9 mouse cellular contexts compared by ENCODE assay signal in genomic region chr7:127121061-127121910, GRCm38 (mm10). TPM values are rescaled to one million over a fixed set of nuclear protein-coding genes. Genes with fewer than 3 reads are reported as not detected.
DNase-seq lines count a peak whose midpoint lies in the region; ATAC-seq and TF ChIP-seq lines count a peak whose summit lies in the region.
"Had no signal": no experiment of that assay in that cellular context is flagged by ENCODE, and none has a peak within 500 bp of the region (broad histone marks: within the 10 kb centered on the region; RNA-seq: fewer than 3 reads in every experiment).

No protein-coding gene starts in this region.

- no peaks in the 10 kb centered on the region for H3K36me3 ChIP-seq in heart, embryonic 15.5 days
- H3K36me3 ChIP-seq in heart, adult 2 months (ENCODE audit: control insufficient read depth, insufficient read depth, low read length): no peaks in the 10 kb centered on the region
- no peaks in the 10 kb centered on the region for H3K36me3 ChIP-seq in embryonic facial prominence, embryonic 10.5 days (replicated peaks)
- no peaks in the 10 kb centered on the region for H3K36me3 ChIP-seq in kidney, embryonic 16.5 days (ENCODE audit: insufficient read depth, low read length)
- H3K36me3 ChIP-seq in midbrain, embryonic 13.5 days: no peaks in the 10 kb centered on the region
- H3K36me3 ChIP-seq: hindbrain, embryonic 15.5 days had no signal

- WGBS in heart, embryonic 15.5 days: 23% methylated on average over 21 of the region's 21 CpGs
- 33% methylated on average over 21 of the region's 21 CpGs for WGBS in heart, adult 2 months
- 7% methylated on average over 21 of the region's 21 CpGs for WGBS in embryonic facial prominence, embryonic 10.5 days
- WGBS in kidney, embryonic 16.5 days: 15% methylated on average over 21 of the region's 21 CpGs
- WGBS in midbrain, embryonic 13.5 days: 7% methylated on average over 21 of the region's 21 CpGs

- no peak for TF ChIP-seq CTCF in heart, adult 2 months (IDR thresholded peaks at IDR 0.05)

- H3K27ac ChIP-seq in heart, embryonic 15.5 days: no peak overlapping the region
- H3K27ac ChIP-seq in heart, adult 2 months: no peak overlapping the region
- H3K27ac ChIP-seq in embryonic facial prominence, embryonic 10.5 days (replicated peaks): peak overlapping the region; percentile 36
- peak overlapping the region; percentile 67 for H3K27ac ChIP-seq in kidney, embryonic 16.5 days (ENCODE audit: low read length)
- no peak overlapping the region for H3K27ac ChIP-seq in midbrain, embryonic 13.5 days
- H3K27ac ChIP-seq: hindbrain, embryonic 15.5 days had no signal

- H3K4me3 ChIP-seq in heart, embryonic 15.5 days: 0 out of 2 replicates have a peak overlapping the region, but pooled peaks have one; percentile 4
- H3K4me3 ChIP-seq in heart, adult 2 months: no peak overlapping the region
- peak overlapping the region; percentile 45 for H3K4me3 ChIP-seq in embryonic facial prominence, embryonic 10.5 days
- H3K4me3 ChIP-seq in kidney, embryonic 16.5 days (ENCODE audit: low read length): peak overlapping the region; percentile 25
- no peak overlapping the region for H3K4me3 ChIP-seq in midbrain, embryonic 13.5 days (replicated peaks)
- H3K4me3 ChIP-seq: hindbrain, embryonic 15.5 days had no signal

- H3K27me3 ChIP-seq in heart, embryonic 15.5 days: peaks cover 7% of the 10 kb centered on the region; the same call in 1 of the 2 replicates
- H3K27me3 ChIP-seq in heart, adult 2 months (ENCODE audit: control insufficient read depth, insufficient read depth, low read length): no peaks in the 10 kb centered on the region; the same call in 1 of the 2 replicates
- peaks cover 40% of the 10 kb centered on the region for H3K27me3 ChIP-seq in embryonic facial prominence, embryonic 10.5 days (replicated peaks; ENCODE audit: low read depth, poor library complexity, severe bottlenecking)
- H3K27me3 ChIP-seq in kidney, embryonic 16.5 days (ENCODE audit: insufficient read depth, low read length): 0 out of 2 replicates have a peak, but pooled peaks cover 11% of the 10 kb centered on the region
- H3K27me3 ChIP-seq in midbrain, embryonic 13.5 days: peaks cover 37% of the 10 kb centered on the region

- TF ChIP-seq POLR2A in heart, adult 2 months (IDR thresholded peaks at IDR 0.05; ENCODE audit: insufficient read depth, low read depth, low read length): no peak

- H3K79me2 ChIP-seq in heart, adult 2 months (replicated peaks; ENCODE audit: control insufficient read depth, insufficient read depth, low read length): no peaks in the 10 kb centered on the region

- no peak for DNase-seq in heart, adult 2 months
- DNase-seq in embryonic facial prominence, embryonic 10.5 days (ENCODE audit: low spot score): peak; percentile 41
- DNase-seq in frontal cortex, adult 2 months (ENCODE audit: extremely low spot score in 1 of 2, low spot score in 1 of 2): no peak

- intact Hi-C loops in heart, adult 2 months (cut with DNase I): loop anchor here (5.0 kb wide), 1 partner anchor 61 kb away; no protein-coding TSS in a partner anchor

- peaks cover 15% of the 10 kb centered on the region for H3K4me1 ChIP-seq in heart, embryonic 15.5 days (replicated peaks)
- H3K4me1 ChIP-seq in heart, adult 2 months (ENCODE audit: control insufficient read depth, insufficient read depth, low read length): peaks cover 5% of the 10 kb centered on the region
- peaks cover 42% of the 10 kb centered on the region for H3K4me1 ChIP-seq in embryonic facial prominence, embryonic 10.5 days
- H3K4me1 ChIP-seq in kidney, embryonic 16.5 days (ENCODE audit: insufficient read depth, low read length): peaks cover 20% of the 10 kb centered on the region
- H3K4me1 ChIP-seq in midbrain, embryonic 13.5 days (replicated peaks): peaks cover 12% of the 10 kb centered on the region
- H3K4me1 ChIP-seq: hindbrain, embryonic 15.5 days had no signal

- 0 out of 2 replicates have a peak, but pooled peaks have one; percentile 2 for ATAC-seq in heart, embryonic 15.5 days (replicated peaks; ENCODE audit: insufficient number of reproducible peaks, insufficient read depth, low FRiP score, low read depth)
- peak; percentile 87 for ATAC-seq in kidney, embryonic 16.5 days (ENCODE audit: low FRiP score, low TSS enrichment)
- ATAC-seq in midbrain, embryonic 13.5 days: no peak
- ATAC-seq in monocyte, adult 5-6 weeks (replicated peaks; ENCODE audit: insufficient number of reproducible peaks, low FRiP score, low TSS enrichment, poor library complexity, severe bottlenecking): no peak
- ATAC-seq in inflammation-experienced regulatory T-cells, adult 6 months: no peak

- peak overlapping the region; percentile 23 for H3K4me2 ChIP-seq in heart, embryonic 15.5 days
- peak overlapping the region; percentile 38 for H3K4me2 ChIP-seq in kidney, embryonic 16.5 days (replicated peaks; ENCODE audit: low read depth, low read length)
- peak overlapping the region; percentile 1; the same call in 1 of the 2 replicates for H3K4me2 ChIP-seq in midbrain, embryonic 13.5 days (replicated peaks)
- H3K4me2 ChIP-seq: hindbrain, embryonic 15.5 days had no signal

- peak overlapping the region; percentile 19; the same call in 1 of the 2 replicates for H3K9ac ChIP-seq in heart, embryonic 15.5 days
- no peak overlapping the region for H3K9ac ChIP-seq in heart, adult 2 months (ENCODE audit: low read depth, low read length)
- H3K9ac ChIP-seq in kidney, embryonic 16.5 days (replicated peaks; ENCODE audit: low read length): peak overlapping the region; percentile 43
- H3K9ac ChIP-seq in midbrain, embryonic 13.5 days (replicated peaks): no peak overlapping the region; the same call in 1 of the 2 replicates
- H3K9ac ChIP-seq: hindbrain, embryonic 15.5 days had no signal

- H3K9me3 ChIP-seq in heart, embryonic 15.5 days (replicated peaks): no peaks in the 10 kb centered on the region; the same call in 1 of the 2 replicates
- peaks cover 7% of the 10 kb centered on the region; the same call in 1 of the 2 replicates for H3K9me3 ChIP-seq in embryonic facial prominence, embryonic 10.5 days
- H3K9me3 ChIP-seq in kidney, embryonic 16.5 days (ENCODE audit: low read length): no peaks in the 10 kb centered on the region; the same call in 1 of the 2 replicates
- H3K9me3 ChIP-seq in midbrain, embryonic 13.5 days: 0 out of 2 replicates have a peak, but pooled peaks cover 6% of the 10 kb centered on the region
- H3K9me3 ChIP-seq: hindbrain, embryonic 15.5 days had no signal

- no peak for TF ChIP-seq EP300 in heart, adult 2 months (IDR thresholded peaks at IDR 0.05; ENCODE audit: insufficient read depth, low read depth, low read length)

RNA-seq across cellular contexts. Expression of gene Qprt, which starts 0.7 kb away (rescaled TPM):
- 1.8 and 2.6 TPM in 2 replicates for polyA plus RNA-seq in heart, embryonic 15.5 days (2015; fragmentation: Nextera tagmentation; extraction: Ambion mirVana)
- total RNA-seq in heart, adult 2 months (2021): not detected
- polyA plus RNA-seq in heart, adult 2 months (2012; rRNA removed): 0.25 and 0.32 TPM in 2 replicates
- polyA plus RNA-seq in embryonic facial prominence, embryonic 10.5 days (2016; fragmentation: Nextera tagmentation; extraction: Ambion mirVana): 3.7 and 4.1 TPM in 2 replicates
- 24.4 and 26.2 TPM in 2 replicates for polyA plus RNA-seq in kidney, embryonic 16.5 days (2015; fragmentation: Nextera tagmentation; extraction: Ambion mirVana)
- 0.79 and 0.98 TPM in 2 replicates for polyA plus RNA-seq in midbrain, embryonic 13.5 days (2015; fragmentation: Nextera tagmentation; extraction: Ambion mirVana)
- total RNA-seq in monocyte, adult 5-6 weeks (2017): 5.1 to 16.1 TPM (median 9.1 TPM) in 3 replicates
- 10 to 100 TPM in 2 of 3 experiments, 1 to 10 TPM in 1; 7.8 to 15.5 (median 15.0) TPM for polyA plus RNA-seq in inflammation-experienced regulatory T-cells, adult 6 months (2017; shearing (Covaris generic))
- 0.86 TPM in 2 replicates for polyA plus RNA-seq in frontal cortex, adult 2 months (2012; rRNA removed)

RNA-seq across cellular contexts. Expression of gene Spn, which starts 16.3 kb away (rescaled TPM):
- polyA plus RNA-seq in heart, embryonic 15.5 days (2015; fragmentation: Nextera tagmentation; extraction: Ambion mirVana): 0.23 and 1.5 TPM in 2 replicates
- under 1 TPM; 0.78 to 0.80 TPM for total RNA-seq in heart, adult 2 months (2021)
- 1.1 and 2.9 TPM in 2 replicates for polyA plus RNA-seq in heart, adult 2 months (2012; rRNA removed)
- 0.04 and 0.09 TPM in 2 replicates for polyA plus RNA-seq in embryonic facial prominence, embryonic 10.5 days (2016; fragmentation: Nextera tagmentation; extraction: Ambion mirVana)
- 0.21 and 0.32 TPM in 2 replicates for polyA plus RNA-seq in kidney, embryonic 16.5 days (2015; fragmentation: Nextera tagmentation; extraction: Ambion mirVana)
- 0.06 and 0.09 TPM in 2 replicates for polyA plus RNA-seq in midbrain, embryonic 13.5 days (2015; fragmentation: Nextera tagmentation; extraction: Ambion mirVana)
- total RNA-seq in monocyte, adult 5-6 weeks (2017): 1,218 to 1,278 TPM (median 1,233 TPM) in 3 replicates
- 100 to 1,000 TPM; 105 to 226 (median 130) TPM for polyA plus RNA-seq in inflammation-experienced regulatory T-cells, adult 6 months (2017; shearing (Covaris generic))
- polyA plus RNA-seq in frontal cortex, adult 2 months (2012; rRNA removed): 0.15 and 0.16 TPM in 2 replicates

RNA-seq across cellular contexts. Expression of gene AI467606, which starts 30.1 kb away (rescaled TPM):
- polyA plus RNA-seq in heart, embryonic 15.5 days (2015; fragmentation: Nextera tagmentation; extraction: Ambion mirVana): 1.6 and 6.7 TPM in 2 replicates
- total RNA-seq in heart, adult 2 months (2021): 1 to 10 TPM; 1.5 to 2.1 TPM
- polyA plus RNA-seq in heart, adult 2 months (2012; rRNA removed): 2.7 and 4.7 TPM in 2 replicates
- polyA plus RNA-seq in embryonic facial prominence, embryonic 10.5 days (2016; fragmentation: Nextera tagmentation; extraction: Ambion mirVana): 0.54 and 1.4 TPM in 2 replicates
- polyA plus RNA-seq in kidney, embryonic 16.5 days (2015; fragmentation: Nextera tagmentation; extraction: Ambion mirVana): 5.3 and 5.4 TPM in 2 replicates
- polyA plus RNA-seq in midbrain, embryonic 13.5 days (2015; fragmentation: Nextera tagmentation; extraction: Ambion mirVana): 0.90 and 1.5 TPM in 2 replicates
- 34.3 to 52.4 TPM (median 39.3 TPM) in 3 replicates for total RNA-seq in monocyte, adult 5-6 weeks (2017)
- polyA plus RNA-seq in inflammation-experienced regulatory T-cells, adult 6 months (2017; shearing (Covaris generic)): 100 to 1,000 TPM; 248 to 287 (median 263) TPM
- 2.3 and 2.9 TPM in 2 replicates for polyA plus RNA-seq in frontal cortex, adult 2 months (2012; rRNA removed)

RNA-seq across cellular contexts. Expression of gene Zg16, which starts 34.2 kb away (rescaled TPM):
- polyA plus RNA-seq in heart, embryonic 15.5 days (2015; fragmentation: Nextera tagmentation; extraction: Ambion mirVana): not detected in 2 replicates
- total RNA-seq in heart, adult 2 months (2021): not detected
- not detected in 2 replicates for polyA plus RNA-seq in heart, adult 2 months (2012; rRNA removed)
- not detected in 2 replicates for polyA plus RNA-seq in embryonic facial prominence, embryonic 10.5 days (2016; fragmentation: Nextera tagmentation; extraction: Ambion mirVana)
- not detected in 2 replicates for polyA plus RNA-seq in kidney, embryonic 16.5 days (2015; fragmentation: Nextera tagmentation; extraction: Ambion mirVana)
- polyA plus RNA-seq in midbrain, embryonic 13.5 days (2015; fragmentation: Nextera tagmentation; extraction: Ambion mirVana): not detected in 2 replicates
- not detected in 3 replicates for total RNA-seq in monocyte, adult 5-6 weeks (2017)
- 1 to 10 TPM in 1 of 3 experiments, not detected in 2; 1.6 TPM for polyA plus RNA-seq in inflammation-experienced regulatory T-cells, adult 6 months (2017; shearing (Covaris generic))
- 0.16 and 0.23 TPM in 2 replicates for polyA plus RNA-seq in frontal cortex, adult 2 months (2012; rRNA removed)
- polyA plus RNA-seq: hindbrain, embryonic 15.5 days had no signal

Comparison
In these comparisons a context has a peak if more than half of its experiments do, and no peak if none do; other contexts are left out.
1. H3K4me3 ChIP-seq: peak in heart, embryonic 15.5 days (single experiment), embryonic facial prominence, embryonic 10.5 days (single experiment) and kidney, embryonic 16.5 days (single experiment); none in heart, adult 2 months (single experiment) and midbrain, embryonic 13.5 days (single experiment).
2. H3K9ac ChIP-seq: peak in heart, embryonic 15.5 days (single experiment) and kidney, embryonic 16.5 days (single experiment); none in heart, adult 2 months (single experiment) and midbrain, embryonic 13.5 days (single experiment).
3. ATAC-seq: peak in heart, embryonic 15.5 days (single experiment) and kidney, embryonic 16.5 days (single experiment); none in midbrain, embryonic 13.5 days (single experiment), monocyte, adult 5-6 weeks (single experiment) and inflammation-experienced regulatory T-cells, adult 6 months (single experiment).
4. H3K27ac ChIP-seq: peak in embryonic facial prominence, embryonic 10.5 days (single experiment) and kidney, embryonic 16.5 days (single experiment); none in heart, embryonic 15.5 days (single experiment), heart, adult 2 months (single experiment) and midbrain, embryonic 13.5 days (single experiment).
5. RNA of gene Spn, which starts 16.3 kb away (polyA plus RNA-seq): 105 to 226 TPM in inflammation-experienced regulatory T-cells, adult 6 months; 1.1 to 2.9 TPM in heart, adult 2 months, 0.21 to 0.32 TPM in kidney, embryonic 16.5 days, 0.23 to 1.5 TPM in heart, embryonic 15.5 days, 0.15 to 0.16 TPM in frontal cortex, adult 2 months, 0.06 to 0.09 TPM in midbrain, embryonic 13.5 days and 0.04 to 0.09 TPM in embryonic facial prominence, embryonic 10.5 days; every median in the first group is over 10 times any median in the second.
6. RNA of gene AI467606, which starts 30.1 kb away (polyA plus RNA-seq): 248 to 287 TPM in inflammation-experienced regulatory T-cells, adult 6 months; 5.3 to 5.4 TPM in kidney, embryonic 16.5 days, 2.7 to 4.7 TPM in heart, adult 2 months, 2.3 to 2.9 TPM in frontal cortex, adult 2 months, 1.6 to 6.7 TPM in heart, embryonic 15.5 days, 0.90 to 1.5 TPM in midbrain, embryonic 13.5 days and 0.54 to 1.4 TPM in embryonic facial prominence, embryonic 10.5 days; every median in the first group is over 10 times any median in the second.
7. Peak in every context shown above with its lines, with median percentiles within 50 percentile points of each other: H3K4me2 ChIP-seq.